Mouse (Mus musculus) frontal cortex, postnatal 10 days (tissue): ENCODE data around the gene Slc2a1.

Source experiments
- DNase-seq, 2 experiments: peaks; one replicate each; pipeline ENCODE4 v3.0.0; 2022; ENCODE audit warnings: low spot score in 2 of 2, mixed read lengths in 1 of 2

The Slc2a1 gene

DNA sequence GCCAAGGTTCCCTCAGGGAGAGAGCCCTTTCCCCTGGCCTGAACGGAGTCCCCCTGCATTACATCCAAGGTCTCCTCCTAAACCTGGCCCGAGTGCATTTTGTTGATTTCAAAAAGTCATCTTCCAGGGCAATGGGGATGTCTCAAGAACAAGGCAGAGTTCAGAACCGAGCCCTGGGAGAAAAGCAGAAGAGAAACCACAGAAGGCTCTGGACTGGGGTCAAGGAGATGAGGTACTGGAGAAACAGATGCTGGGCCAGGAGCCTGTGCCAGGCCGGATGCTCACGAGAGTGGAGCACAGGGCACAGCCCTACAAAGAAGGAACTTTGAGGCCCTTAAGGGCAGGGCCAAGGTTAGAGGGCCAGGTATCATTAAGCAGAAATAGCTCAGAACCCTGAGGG lies 69.2 kb downstream of the Slc2a1 start:
- no peak for DNase-seq

DNA sequence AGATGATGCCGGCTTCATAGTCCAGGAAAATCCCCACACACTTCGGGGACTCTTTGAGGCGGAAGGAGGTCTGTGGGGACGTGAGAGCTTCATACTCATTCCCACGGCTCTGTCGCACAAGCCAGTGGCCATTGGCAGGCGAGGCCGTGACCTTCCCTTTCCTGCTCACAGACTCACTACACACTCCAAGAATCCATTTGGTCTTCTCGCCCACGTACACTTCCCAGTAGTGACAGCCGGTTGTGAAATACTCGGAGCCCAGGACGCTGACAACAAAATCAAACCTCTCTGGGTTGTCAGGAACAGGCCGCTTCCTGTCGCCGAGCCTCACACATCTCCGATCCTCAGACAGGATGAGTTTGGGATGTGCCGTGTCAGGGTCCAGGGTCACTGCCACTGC lies 69.8 kb downstream of the Slc2a1 start:
- DNase-seq = no peak

DNA sequence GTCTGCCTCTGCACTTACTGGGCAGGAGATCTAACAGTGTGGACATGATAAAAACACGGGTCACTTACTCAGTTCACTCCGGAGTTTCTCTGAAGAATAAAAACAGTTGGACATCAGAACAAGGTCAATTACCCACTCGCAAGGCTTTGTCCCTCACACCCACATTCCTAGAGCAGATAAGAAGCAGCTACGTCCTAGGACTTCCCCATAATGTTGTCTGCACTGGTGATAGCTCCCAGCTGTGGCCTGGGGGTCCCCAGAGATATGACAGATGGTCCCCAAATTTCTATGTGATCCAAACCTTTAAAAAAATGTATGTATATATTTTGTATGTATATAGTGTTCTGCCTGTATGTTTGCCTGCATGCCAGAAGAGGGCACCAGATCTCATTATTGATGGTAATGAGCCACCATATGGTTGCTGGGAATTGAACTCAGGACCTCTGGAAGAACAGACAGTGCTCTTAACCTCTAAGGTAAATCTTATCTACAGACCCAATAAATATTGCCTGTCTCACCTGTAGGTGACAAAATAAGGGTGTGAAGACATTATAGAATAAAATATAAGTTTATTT lies 71.7 kb downstream of the Slc2a1 start:
- DNase-seq = no peak

DNA sequence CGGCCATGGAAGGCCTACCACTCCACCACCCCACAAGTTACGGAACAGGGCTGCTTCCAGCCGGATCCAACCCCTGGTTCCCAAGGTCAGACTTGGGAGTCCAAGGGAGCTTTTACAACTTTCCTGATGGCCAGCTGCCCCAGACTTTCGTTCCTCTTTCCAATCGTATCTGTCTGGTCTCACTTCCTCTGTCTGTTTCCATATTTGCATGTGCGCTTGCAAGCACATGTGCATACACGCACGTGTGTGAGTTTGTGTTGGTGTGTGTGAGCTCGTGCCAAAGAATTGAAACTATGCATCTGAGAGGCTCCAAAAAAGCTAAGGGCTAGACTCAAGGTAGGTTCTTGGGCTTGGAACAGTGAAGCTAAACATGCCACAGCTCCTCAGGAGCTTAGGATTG lies 72.9 kb downstream of the Slc2a1 start:
- no peak for DNase-seq

DNA sequence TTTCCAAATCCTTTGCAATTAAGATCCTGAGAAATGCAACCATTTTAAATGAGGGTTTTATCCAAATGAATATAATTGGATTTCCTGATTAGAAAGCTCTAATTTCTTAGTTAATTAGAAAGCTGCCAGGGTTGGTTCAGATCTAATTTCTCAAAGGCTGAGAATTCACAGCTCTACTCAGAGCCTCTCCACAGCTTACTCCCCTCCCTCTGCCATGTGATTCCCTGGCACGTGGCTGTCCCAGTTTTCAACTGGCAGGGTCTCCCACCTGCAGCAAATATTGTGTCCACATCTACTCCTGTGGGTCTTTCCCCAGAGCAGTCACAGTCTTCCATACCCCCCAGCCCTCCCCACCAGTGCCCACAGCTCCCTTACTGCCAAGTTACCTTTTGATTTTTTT lies 75.0 kb downstream of the Slc2a1 start:
- no peak for DNase-seq

DNA sequence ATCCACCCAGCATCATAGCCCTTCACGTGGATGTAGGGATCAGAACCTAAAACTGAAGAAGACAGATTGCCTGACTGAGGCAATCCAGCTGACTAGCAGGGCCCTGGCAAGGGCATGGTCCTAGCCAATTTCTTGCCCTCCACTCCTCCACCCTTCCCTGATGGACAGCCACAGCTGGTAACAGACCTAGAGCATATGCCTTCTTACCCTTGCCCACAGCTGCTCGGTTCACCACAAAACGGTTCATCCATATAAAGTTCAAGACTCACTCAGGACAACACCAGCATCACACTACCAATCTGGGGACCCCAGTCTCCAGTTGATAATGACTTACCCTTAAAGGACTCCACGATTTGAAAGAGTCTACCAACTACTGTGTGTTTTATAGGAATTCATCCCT lies 77.3 kb downstream of the Slc2a1 start:
- no peak for DNase-seq
